Mouse (Mus musculus) forebrain, embryonic 12.5 days (tissue): ENCODE results near the gene Ankrd50. TPM values are rescaled to one million over a fixed set of nuclear protein-coding genes. Genes with fewer than 3 reads are reported as not detected.
A peak's percentile ranks its signal among the peaks of the same experiment; 100 is the strongest.

Experiments used
- ATAC-seq: fragments of 200-750 bp; cut with Nextera tagmentation; 2 replicates; pipeline ENCODE4 v1.8.0; 2017; ENCODE audit warnings: moderate TSS enrichment; ENCODE audit not compliant: low FRiP score
- H3K27ac ChIP-seq: fragments of 300-500 bp; sonication (generic); 2 replicates; pipeline ENCODE4 v1.5.1; 2016; ENCODE audit warnings: mild to moderate bottlenecking
- H3K27me3 ChIP-seq: fragments of 300-500 bp; sonication (generic); 2 replicates; pipeline ENCODE4 v1.6.1; 2016; ENCODE audit warnings: mild to moderate bottlenecking
- H3K36me3 ChIP-seq: fragments of 300-500 bp; sonication (generic); replicated peaks from 2 replicates; pipeline ENCODE4 v1.6.1; 2016; ENCODE audit warnings: mild to moderate bottlenecking
- H3K4me1 ChIP-seq: fragments of 300-500 bp; sonication (generic); 2 replicates; pipeline ENCODE4 v1.6.1; 2016
- H3K4me2 ChIP-seq: fragments of 300-500 bp; sonication (generic); 2 replicates; pipeline ENCODE4 v1.6.1; 2016; ENCODE audit warnings: mild to moderate bottlenecking, moderate library complexity
- H3K4me3 ChIP-seq: fragments of 300-500 bp; sonication (generic); replicated peaks from 2 replicates; pipeline ENCODE4 v1.5.1; 2016; ENCODE audit warnings: mild to moderate bottlenecking
- H3K9ac ChIP-seq: fragments of 300-500 bp; sonication (generic); 2 replicates; pipeline ENCODE4 v1.6.1; 2016; ENCODE audit warnings: mild to moderate bottlenecking
- H3K9me3 ChIP-seq: fragments of 300-500 bp; sonication (generic); 2 replicates; pipeline ENCODE4 v1.6.1; 2016
- WGBS: fragments of 180-500 bp; shearing (Covaris S2); methylation state at CpG from one replicate; pipeline ENCODE4 v1.1.7; 2016; 5-methylcytosine and 5-hydroxymethylcytosine counted together
- polyA plus RNA-seq: library from polyadenylated mRNA; unstranded; fragments of >200 nt; fragmentation: Nextera tagmentation; extraction: Ambion mirVana; gene quantifications from 2 replicates; pipeline ENCODE4 v1.2.1, GENCODE M21; 2016

Ankrd50 gene
- 36.2 and 37.3 TPM in 2 replicates for polyA plus RNA-seq

GRCm38 (mm10) chr3:38484191-38485106 is at the start of gene Ankrd50:
TSS of gene Ankrd50 (minus strand) at chr3:38484844.
- Histone ChIP-seq H3K4me1 (peaks cover 41% of the 10 kb centered on the region), H3K9ac (peak within 1 kb of the TSS; percentile 94), H3K4me3 (peak within 1 kb of the TSS; percentile 94), H3K4me2 (peak within 1 kb of the TSS; percentile 79), H3K9me3 (no peaks in the 10 kb centered on the region), H3K36me3 (peaks cover 11% of the 10 kb centered on the region), H3K27me3 (0 out of 2 replicates have a peak, but pooled peaks cover 2% of the 10 kb centered on the region), H3K27ac (peak within 1 kb of the TSS; percentile 94)
- WGBS, result under 1% methylated on average over 72 of the region's 81 CpGs
- peak; percentile 98 for ATAC-seq

- Histone ChIP-seq H3K9ac (no peak overlapping the region), H3K4me3 (no peak overlapping the region), H3K36me3 (no peaks in the 10 kb centered on the region), H3K27me3 (no peaks in the 10 kb centered on the region), H3K4me1 (no peaks in the 10 kb centered on the region), H3K9me3 (no peaks in the 10 kb centered on the region), H3K4me2 (no peak overlapping the region), H3K27ac (no peak overlapping the region)
- 92% methylated on average over 6 of the region's 6 CpGs for WGBS
- no peak for ATAC-seq
These were observed 49.6 kb upstream of the Ankrd50 start for GRCm38 (mm10) chr3:38534245-38534644.

- Histone ChIP-seq H3K27me3 (no peaks in the 10 kb centered on the region), H3K9ac (no peak overlapping the region), H3K27ac (no peak overlapping the region), H3K9me3 (no peaks in the 10 kb centered on the region), H3K4me2 (no peak overlapping the region), H3K4me3 (no peak overlapping the region), H3K36me3 (no peaks in the 10 kb centered on the region), H3K4me1 (no peaks in the 10 kb centered on the region)
- ATAC-seq, result no peak
- 79% methylated on average over 2 of the region's 2 CpGs for WGBS
These were observed 35.8 kb upstream of the Ankrd50 start for GRCm38 (mm10) chr3:38520426-38520825.

- Histone ChIP-seq H3K27ac (no peak overlapping the region), H3K4me1 (no peaks in the 10 kb centered on the region), H3K9me3 (no peaks in the 10 kb centered on the region), H3K9ac (no peak overlapping the region), H3K27me3 (no peaks in the 10 kb centered on the region), H3K36me3 (no peaks in the 10 kb centered on the region), H3K4me2 (no peak overlapping the region), H3K4me3 (no peak overlapping the region)
- 70% methylated on average over 3 of the region's 3 CpGs for WGBS
- ATAC-seq, result no peak
These were observed 35.3 kb upstream of the Ankrd50 start for GRCm38 (mm10) chr3:38519971-38520370.

- H3K27ac ChIP-seq, result no peak overlapping the region
- H3K36me3 ChIP-seq, result no peaks in the 10 kb centered on the region
- 76% methylated on average over 4 of the region's 4 CpGs for WGBS
- no peak overlapping the region for H3K4me2 ChIP-seq
- no peak overlapping the region for H3K4me3 ChIP-seq
- no peak overlapping the region for H3K9ac ChIP-seq
- no peaks in the 10 kb centered on the region for H3K27me3 ChIP-seq
- peaks cover 9% of the 10 kb centered on the region; the same call in 1 of the 2 replicates for H3K4me1 ChIP-seq
- no peaks in the 10 kb centered on the region for H3K9me3 ChIP-seq
- no peak for ATAC-seq
These were observed 19.0 kb upstream of the Ankrd50 start for GRCm38 (mm10) chr3:38503606-38504005.

GRCm38 (mm10) chr3:38502156-38502555 is 17.5 kb upstream of the Ankrd50 start:
- whole genome bisulfite sequencing, result 34% methylated on average over 5 of the region's 5 CpGs
- Histone ChIP-seq H3K4me3 (no peak overlapping the region), H3K27me3 (no peaks in the 10 kb centered on the region), H3K9me3 (no peaks in the 10 kb centered on the region), H3K27ac (no peak overlapping the region), H3K9ac (no peak overlapping the region), H3K4me1 (peaks cover 9% of the 10 kb centered on the region; the same call in 1 of the 2 replicates), H3K36me3 (no peaks in the 10 kb centered on the region), H3K4me2 (no peak overlapping the region)
- no peak for ATAC-seq

- no peak overlapping the region for H3K4me2 ChIP-seq
- peaks cover 11% of the 10 kb centered on the region; the same call in 1 of the 2 replicates for H3K4me1 ChIP-seq
- no peak overlapping the region for H3K27ac ChIP-seq
- ATAC-seq, result no peak
- H3K27me3 ChIP-seq, result no peaks in the 10 kb centered on the region
- WGBS, result 95% methylated on average over 2 of the region's 2 CpGs
- H3K4me3 ChIP-seq, result no peak overlapping the region
- H3K9ac ChIP-seq, result no peak overlapping the region
- no peaks in the 10 kb centered on the region for H3K9me3 ChIP-seq
- H3K36me3 ChIP-seq, result no peaks in the 10 kb centered on the region
These were observed 17.1 kb upstream of the Ankrd50 start for GRCm38 (mm10) chr3:38501739-38502138.

- Histone ChIP-seq H3K4me3 (no peak overlapping the region), H3K27ac (no peak overlapping the region), H3K9me3 (no peaks in the 10 kb centered on the region), H3K4me2 (no peak overlapping the region), H3K4me1 (peaks cover 11% of the 10 kb centered on the region; the same call in 1 of the 2 replicates), H3K9ac (no peak overlapping the region), H3K36me3 (no peaks in the 10 kb centered on the region), H3K27me3 (no peaks in the 10 kb centered on the region)
- ATAC-seq, result no peak
- 70% methylated on average over 5 of the region's 5 CpGs for WGBS
These were observed 16.7 kb upstream of the Ankrd50 start for GRCm38 (mm10) chr3:38501316-38501715.

GRCm38 (mm10) chr3:38498561-38498960 is 13.9 kb upstream of the Ankrd50 start:
- WGBS, result 96% methylated on average over 3 of the region's 3 CpGs
- Histone ChIP-seq H3K9me3 (no peaks in the 10 kb centered on the region), H3K9ac (no peak overlapping the region), H3K36me3 (no peaks in the 10 kb centered on the region), H3K4me2 (no peak overlapping the region), H3K27me3 (no peaks in the 10 kb centered on the region), H3K4me3 (no peak overlapping the region), H3K4me1 (peaks cover 11% of the 10 kb centered on the region; the same call in 1 of the 2 replicates), H3K27ac (no peak overlapping the region)
- ATAC-seq, result no peak

GRCm38 (mm10) chr3:38496795-38497385 is 12.2 kb upstream of the Ankrd50 start:
- Histone ChIP-seq H3K4me3 (no peak overlapping the region), H3K27ac (no peak overlapping the region), H3K27me3 (no peaks in the 10 kb centered on the region), H3K9me3 (no peaks in the 10 kb centered on the region), H3K4me1 (peaks cover 8% of the 10 kb centered on the region; the same call in 1 of the 2 replicates), H3K9ac (no peak overlapping the region), H3K4me2 (no peak overlapping the region), H3K36me3 (no peaks in the 10 kb centered on the region)
- WGBS, result 87% methylated on average over 3 of the region's 3 CpGs
- no peak for ATAC-seq

- H3K9ac ChIP-seq, result no peak overlapping the region
- ATAC-seq, result no peak
- no peak overlapping the region for H3K4me2 ChIP-seq
- H3K36me3 ChIP-seq, result no peaks in the 10 kb centered on the region
- no peak overlapping the region for H3K4me3 ChIP-seq
- WGBS, result 81% methylated on average over 3 of the region's 3 CpGs
- H3K9me3 ChIP-seq, result no peaks in the 10 kb centered on the region
- H3K4me1 ChIP-seq, result no peaks in the 10 kb centered on the region
- H3K27ac ChIP-seq, result no peak overlapping the region
- peaks cover 6% of the 10 kb centered on the region; the same call in 1 of the 2 replicates for H3K27me3 ChIP-seq
These were observed 7.1 kb upstream of the Ankrd50 start for GRCm38 (mm10) chr3:38491702-38492101.

- H3K9me3 ChIP-seq, result no peaks in the 10 kb centered on the region
- no peak overlapping the region for H3K4me2 ChIP-seq
- H3K9ac ChIP-seq, result no peak overlapping the region
- H3K4me1 ChIP-seq, result no peaks in the 10 kb centered on the region
- no peak for ATAC-seq
- H3K4me3 ChIP-seq, result no peak overlapping the region
- H3K27ac ChIP-seq, result no peak overlapping the region
- 83% methylated on average over 3 of the region's 3 CpGs for WGBS
- peaks cover 6% of the 10 kb centered on the region; the same call in 1 of the 2 replicates for H3K27me3 ChIP-seq
- no peaks in the 10 kb centered on the region for H3K36me3 ChIP-seq
These were observed 6.6 kb upstream of the Ankrd50 start for GRCm38 (mm10) chr3:38491236-38491635.
